Mouse (Mus musculus) stomach, postnatal 0 days (tissue): ENCODE results near the gene Hc. TPM values are rescaled to one million over a fixed set of nuclear protein-coding genes. Genes with fewer than 3 reads are reported as not detected.

Experiments
- ATAC-seq: fragments of 200-750 bp; cut with Nextera tagmentation; 2 replicates; pipeline ENCODE4 v1.8.0; 2017; ENCODE audit not compliant: low FRiP score, low TSS enrichment
- DNase-seq: peaks from one replicate; pipeline ENCODE4 v3.0.0-alpha.2; 2016; ENCODE audit warnings: low spot score
- H3K27ac ChIP-seq: fragments of 300-500 bp; sonication (generic); replicated peaks from 2 replicates; pipeline ENCODE4 v1.5.1; 2014; ENCODE audit warnings: mild to moderate bottlenecking, control low read depth
- H3K27me3 ChIP-seq: fragments of 300-500 bp; sonication (generic); 2 replicates; pipeline ENCODE4 v1.6.1; 2014; ENCODE audit warnings: low read length; ENCODE audit not compliant: control insufficient read depth, insufficient read depth
- H3K36me3 ChIP-seq: fragments of 300-500 bp; sonication (generic); 2 replicates; pipeline ENCODE4 v1.6.1; 2014; ENCODE audit warnings: low read length, mixed read lengths; ENCODE audit not compliant: control insufficient read depth, insufficient read depth
- H3K4me1 ChIP-seq: fragments of 300-500 bp; sonication (generic); replicated peaks from 2 replicates; pipeline ENCODE4 v1.6.1; 2014; ENCODE audit warnings: antibody characterized with exemption; ENCODE audit not compliant: control insufficient read depth, insufficient read depth
- H3K4me2 ChIP-seq: fragments of 300-500 bp; sonication (generic); replicated peaks from 2 replicates; pipeline ENCODE4 v1.6.1; 2014; ENCODE audit warnings: low read depth, mild to moderate bottlenecking, control low read depth, moderate library complexity
- H3K4me3 ChIP-seq: fragments of 300-500 bp; sonication (generic); 2 replicates; pipeline ENCODE4 v1.5.1; 2014; ENCODE audit warnings: low read depth, low read length, control low read depth
- H3K9ac ChIP-seq: fragments of 300-500 bp; sonication (generic); 2 replicates; pipeline ENCODE4 v1.6.1; 2014; ENCODE audit warnings: mild to moderate bottlenecking, low read length, control low read depth, mixed read lengths
- H3K9me3 ChIP-seq: fragments of 300-500 bp; sonication (generic); 2 replicates; pipeline ENCODE4 v1.6.1; 2016; ENCODE audit warnings: low read length; ENCODE audit not compliant: control insufficient read depth
- CTCF ChIP-seq: IDR thresholded peaks from 2 replicates; pipeline ENCODE4 v1.5.1; 2016; ENCODE audit warnings: antibody characterized with exemption, low read depth, mild to moderate bottlenecking, moderate library complexity
- EP300 ChIP-seq: optimal IDR thresholded peaks from 2 replicates; pipeline ENCODE3; 2016; ENCODE audit warnings: antibody characterized with exemption
- WGBS: fragments of 180-500 bp; shearing (Covaris S2); extraction: QIAGEN DNeasy Blood & Tissue Kit; methylation state at CpG from one replicate; pipeline ENCODE4 v1.1.7; 2014; 5-methylcytosine and 5-hydroxymethylcytosine counted together
- polyA plus RNA-seq: library from polyadenylated mRNA; unstranded; fragments of >200 nt; fragmentation: Nextera tagmentation; extraction: Ambion mirVana; gene quantifications from 2 replicates; pipeline ENCODE4 v1.2.1, GENCODE M21; 2015

Gene Hc
- polyA plus RNA-seq, 1 experiment from 2014 or later = 0.19 TPM

GRCm38 (mm10) chr2:35079166-35079565 lies 17.9 kb upstream of the Hc start:
- Histone ChIP-seq H3K27ac (no peak overlapping the region), H3K27me3 (no peaks in the 10 kb centered on the region), H3K36me3 (no peaks in the 10 kb centered on the region), H3K9me3 (no peaks in the 10 kb centered on the region), H3K9ac (no peak overlapping the region), H3K4me2 (no peak overlapping the region), H3K4me1 (no peaks in the 10 kb centered on the region), H3K4me3 (no peak overlapping the region)
- ATAC-seq (no peak), DNase-seq (no peak)
- 54% methylated on average over 6 of the region's 6 CpGs for WGBS
- TF ChIP-seq CTCF (no peak), EP300 (no peak)

- Histone ChIP-seq H3K4me1 (no peaks in the 10 kb centered on the region), H3K27ac (no peak overlapping the region), H3K27me3 (no peaks in the 10 kb centered on the region), H3K4me3 (no peak overlapping the region), H3K4me2 (no peak overlapping the region), H3K9ac (no peak overlapping the region), H3K36me3 (no peaks in the 10 kb centered on the region), H3K9me3 (no peaks in the 10 kb centered on the region)
- WGBS = 72% methylated on average over 3 of the region's 3 CpGs
- ATAC-seq (no peak), DNase-seq (no peak)
- TF ChIP-seq CTCF = no peak
- TF ChIP-seq EP300 = no peak
Measured at GRCm38 (mm10) chr2:35074328-35074727, 13.1 kb upstream of the Hc start.

GRCm38 (mm10) chr2:35072547-35072946 lies 11.3 kb upstream of the Hc start:
- Histone ChIP-seq H3K4me2 (no peak overlapping the region), H3K9ac (no peak overlapping the region), H3K4me3 (no peak overlapping the region), H3K36me3 (no peaks in the 10 kb centered on the region), H3K27me3 (no peaks in the 10 kb centered on the region), H3K9me3 (no peaks in the 10 kb centered on the region), H3K27ac (no peak overlapping the region), H3K4me1 (no peaks in the 10 kb centered on the region)
- ATAC-seq = no peak
- no peak for DNase-seq
- 68% methylated on average over 2 of the region's 2 CpGs for WGBS
- TF ChIP-seq CTCF (no peak), EP300 (no peak)

GRCm38 (mm10) chr2:35070275-35070674 lies 9.0 kb upstream of the Hc start:
- WGBS = 76% methylated on average over 4 of the region's 4 CpGs
- no peak overlapping the region for H3K4me3 ChIP-seq

GRCm38 (mm10) chr2:35069124-35069523 lies 7.9 kb upstream of the Hc start:
- ATAC-seq (no peak), DNase-seq (no peak)
- Histone ChIP-seq H3K27ac (no peak overlapping the region), H3K9ac (no peak overlapping the region), H3K4me2 (no peak overlapping the region), H3K9me3 (no peaks in the 10 kb centered on the region), H3K4me1 (no peaks in the 10 kb centered on the region), H3K4me3 (no peak overlapping the region), H3K36me3 (no peaks in the 10 kb centered on the region), H3K27me3 (no peaks in the 10 kb centered on the region)
- no peak for TF ChIP-seq EP300
- 97% methylated on average over 1 of the region's 1 CpGs for WGBS

More at GRCm38 (mm10) chr2:35070275-35070674, 9.0 kb upstream of the Hc start:
- H3K36me3 ChIP-seq = no peaks in the 10 kb centered on the region
- no peaks in the 10 kb centered on the region for H3K9me3 ChIP-seq
- H3K4me2 ChIP-seq = no peak overlapping the region
- H3K27me3 ChIP-seq = no peaks in the 10 kb centered on the region
- DNase-seq (no peak), ATAC-seq (no peak)
- no peaks in the 10 kb centered on the region for H3K4me1 ChIP-seq
- TF ChIP-seq EP300 (no peak), CTCF (no peak)
- no peak overlapping the region for H3K9ac ChIP-seq
- no peak overlapping the region for H3K27ac ChIP-seq

GRCm38 (mm10) chr2:35067117-35067516 lies 5.9 kb upstream of the Hc start:
- TF ChIP-seq CTCF (no peak), EP300 (no peak)
- no peak overlapping the region for H3K27ac ChIP-seq
- no peak overlapping the region for H3K9ac ChIP-seq
- no peaks in the 10 kb centered on the region for H3K36me3 ChIP-seq
- WGBS = 83% methylated on average over 11 of the region's 11 CpGs
- no peak for DNase-seq
- no peaks in the 10 kb centered on the region for H3K27me3 ChIP-seq
- ATAC-seq = no peak
- no peaks in the 10 kb centered on the region for H3K4me1 ChIP-seq
- H3K4me2 ChIP-seq = no peak overlapping the region
- no peak overlapping the region for H3K4me3 ChIP-seq
- H3K9me3 ChIP-seq = no peaks in the 10 kb centered on the region
